Mouse (Mus musculus) lung, postnatal 0 days (tissue): ENCODE measurements around the gene Mcm2. TPM values are rescaled to one million over a fixed set of nuclear protein-coding genes. Genes with fewer than 3 reads are reported as not detected.

Experiments
- ATAC-seq: fragments of 200-750 bp; cut with Nextera tagmentation; 2 replicates; pipeline ENCODE4 v1.8.0; 2017; ENCODE audit warnings: moderate library complexity
- DNase-seq: peaks from one replicate; pipeline ENCODE4 v3.0.0-alpha.2; 2016; ENCODE audit warnings: low spot score
- H3K27ac ChIP-seq: fragments of 300-500 bp; sonication (generic); 2 replicates; pipeline ENCODE4 v1.5.1; 2014; ENCODE audit warnings: antibody characterized with exemption, mild to moderate bottlenecking, low read length, mixed read lengths
- H3K27me3 ChIP-seq: fragments of 300-500 bp; sonication (generic); replicated peaks from 2 replicates; pipeline ENCODE4 v1.6.1; 2014; ENCODE audit warnings: low read length, mixed read lengths; ENCODE audit not compliant: insufficient read depth
- H3K36me3 ChIP-seq: fragments of 300-500 bp; sonication (generic); 2 replicates; pipeline ENCODE4 v1.6.1; 2014; ENCODE audit warnings: low read length, mixed read lengths; ENCODE audit not compliant: insufficient read depth
- H3K4me1 ChIP-seq: fragments of 300-500 bp; sonication (generic); 2 replicates; pipeline ENCODE4 v1.6.1; 2014; ENCODE audit warnings: antibody characterized with exemption, low read depth, low read length, mixed read lengths; ENCODE audit not compliant: insufficient read depth
- H3K4me2 ChIP-seq: fragments of 300-500 bp; sonication (generic); replicated peaks from 2 replicates; pipeline ENCODE4 v1.6.1; 2014; ENCODE audit warnings: low read depth, mild to moderate bottlenecking, low read length, moderate library complexity, mixed read lengths
- H3K4me3 ChIP-seq: fragments of 300-500 bp; sonication (generic); 2 replicates; pipeline ENCODE4 v1.5.1; 2014; ENCODE audit warnings: low read depth, low read length
- H3K9ac ChIP-seq: fragments of 300-500 bp; sonication (generic); replicated peaks from 2 replicates; pipeline ENCODE4 v1.6.1; 2014; ENCODE audit warnings: low read depth, mild to moderate bottlenecking
- H3K9me3 ChIP-seq: fragments of 300-500 bp; sonication (generic); 2 replicates; pipeline ENCODE4 v1.6.1; 2016; ENCODE audit warnings: low read length, mixed read lengths
- CTCF ChIP-seq: IDR thresholded peaks from 2 replicates; pipeline ENCODE4 v1.5.1; 2016; ENCODE audit warnings: antibody characterized with exemption, mild to moderate bottlenecking
- EP300 ChIP-seq: IDR thresholded peaks from 2 replicates; pipeline ENCODE4 v1.6.1; 2016; ENCODE audit warnings: antibody characterized with exemption, mild to moderate bottlenecking, control low read depth
- WGBS: fragments of 180-500 bp; shearing (Covaris S2); extraction: QIAGEN DNeasy Blood & Tissue Kit; methylation state at CpG from one replicate; pipeline ENCODE4 v1.1.7; 2014; 5-methylcytosine and 5-hydroxymethylcytosine counted together
- polyA plus RNA-seq: library from polyadenylated mRNA; unstranded; fragments of >200 nt; fragmentation: Nextera tagmentation; extraction: Ambion mirVana; gene quantifications from 2 replicates; pipeline ENCODE4 v1.2.1, GENCODE M21; 2015

Gene Mcm2
- polyA plus RNA-seq, 1 experiment from 2014 or later: 14.5 TPM

DNA sequence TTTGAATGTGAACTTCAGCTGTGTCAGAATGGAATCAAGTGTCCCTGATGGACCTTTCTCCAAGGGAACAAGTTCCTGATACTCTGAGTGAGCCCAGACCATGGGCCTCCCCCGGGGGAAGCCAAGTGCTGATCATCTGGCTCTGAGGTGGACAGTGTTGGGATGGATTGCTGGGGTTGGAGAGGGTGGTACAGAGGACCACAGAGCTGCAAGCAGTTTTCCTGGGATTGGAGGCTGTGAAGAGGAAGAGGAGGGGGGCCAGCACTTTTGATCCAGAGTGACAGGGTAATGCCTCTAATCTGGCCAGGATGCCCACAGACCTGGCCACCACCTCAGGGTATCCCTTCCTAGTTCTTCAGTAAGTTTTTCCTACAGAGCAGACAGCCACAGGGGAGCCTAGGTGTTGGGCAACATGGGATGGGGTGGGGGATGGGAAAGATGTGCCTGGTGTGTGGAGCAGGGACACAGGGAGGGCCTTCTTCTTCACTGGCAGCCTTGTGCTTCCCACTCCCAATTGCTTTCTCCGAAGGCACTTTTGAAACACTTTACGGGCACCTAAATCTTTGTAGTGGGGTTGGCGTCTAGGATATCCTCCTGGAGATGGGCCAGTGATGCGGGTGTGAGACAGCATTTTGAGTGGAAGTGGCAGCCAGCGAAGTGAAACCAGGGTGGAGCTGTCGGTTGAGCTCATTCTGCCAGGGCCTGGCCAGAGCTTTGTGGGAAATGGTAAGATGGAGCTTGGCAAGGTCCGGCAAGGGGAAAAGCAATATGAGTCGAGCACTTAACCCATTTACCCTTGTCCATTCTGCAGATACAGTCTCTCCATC is 41.7 kb upstream of the Mcm2 start:
- Histone ChIP-seq H3K4me1 (peaks cover 5% of the 10 kb centered on the region; the same call in 1 of the 2 replicates), H3K4me2 (no peak overlapping the region), H3K9ac (no peak overlapping the region), H3K27me3 (no peaks in the 10 kb centered on the region), H3K27ac (no peak overlapping the region), H3K36me3 (no peaks in the 10 kb centered on the region), H3K4me3 (no peak overlapping the region), H3K9me3 (no peaks in the 10 kb centered on the region)
- 70% methylated on average over 9 of the region's 9 CpGs for WGBS
- DNase-seq (no peak), ATAC-seq (no peak)
- no peak for TF ChIP-seq EP300
- TF ChIP-seq CTCF: no peak

DNA sequence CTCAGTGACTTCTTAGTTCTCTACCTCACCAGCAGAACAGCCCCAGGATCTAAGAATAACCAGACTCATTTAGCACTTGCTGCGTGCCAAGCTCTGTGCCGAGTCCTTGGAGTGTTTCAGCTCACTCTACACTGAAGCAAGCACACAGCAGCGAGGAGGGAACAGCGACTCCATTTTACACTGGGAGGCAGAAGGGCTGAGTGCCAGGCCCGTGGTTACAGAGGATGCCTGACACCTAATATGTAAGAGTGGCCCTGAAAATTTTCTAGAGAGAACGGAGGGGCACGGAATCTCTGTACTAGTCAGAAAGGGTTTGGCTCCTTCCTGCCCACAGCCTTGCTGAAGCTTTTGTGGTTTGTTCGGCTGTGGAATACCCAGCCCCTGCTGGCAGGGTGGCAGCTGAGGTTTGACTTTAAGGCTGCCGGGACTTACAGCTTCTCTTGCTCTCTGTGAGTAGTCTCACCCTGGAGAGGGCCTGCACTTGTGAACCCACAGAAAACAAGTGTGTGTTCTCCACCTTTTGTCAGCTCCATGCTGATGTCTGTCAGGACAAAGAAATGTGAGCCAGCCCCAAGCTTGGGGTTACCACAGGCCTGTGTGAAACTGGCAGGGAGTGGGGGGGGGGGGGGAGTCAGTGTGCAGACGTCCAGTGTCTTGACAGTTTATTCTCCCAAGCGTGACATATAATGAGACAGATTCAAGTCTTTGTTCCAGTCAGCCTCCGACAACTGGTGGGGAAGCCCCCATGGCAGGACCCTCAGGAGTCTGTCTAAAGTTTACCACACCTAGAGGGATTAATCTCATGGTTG is 40.9 kb upstream of the Mcm2 start:
- 37% methylated on average over 12 of the region's 12 CpGs for WGBS
- no peak overlapping the region for H3K27ac ChIP-seq
- no peak overlapping the region for H3K9ac ChIP-seq
- ATAC-seq (no peak), DNase-seq (no peak)
- H3K4me3 ChIP-seq: no peak overlapping the region
- TF ChIP-seq CTCF (no peak), EP300 (no peak)
- no peaks in the 10 kb centered on the region for H3K36me3 ChIP-seq
- H3K27me3 ChIP-seq: no peaks in the 10 kb centered on the region
- H3K9me3 ChIP-seq: no peaks in the 10 kb centered on the region
- no peak overlapping the region for H3K4me2 ChIP-seq
- peaks cover 10% of the 10 kb centered on the region for H3K4me1 ChIP-seq

DNA sequence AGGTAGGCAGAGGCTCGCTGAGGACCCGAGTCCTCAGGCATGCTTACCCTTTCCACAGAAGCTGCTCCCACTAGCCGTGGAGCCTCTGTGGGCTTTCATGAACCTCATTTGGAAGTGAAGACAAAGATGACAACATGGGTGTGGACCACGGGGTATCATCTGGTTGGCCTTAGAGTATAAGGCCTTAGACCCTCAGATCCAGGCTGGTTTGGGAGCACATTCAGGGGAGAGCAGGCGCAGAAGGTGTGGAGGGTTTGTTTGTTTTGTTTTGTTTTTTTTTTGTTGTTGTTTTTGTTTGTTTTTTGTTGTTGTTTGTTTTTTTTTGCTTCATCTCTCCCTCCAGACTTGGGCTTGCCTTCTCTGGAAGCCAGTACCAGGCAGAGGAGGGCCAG is 40.1 kb upstream of the Mcm2 start:
- Histone ChIP-seq H3K36me3 (no peaks in the 10 kb centered on the region), H3K9ac (no peak overlapping the region), H3K4me2 (no peak overlapping the region), H3K9me3 (no peaks in the 10 kb centered on the region), H3K27me3 (no peaks in the 10 kb centered on the region), H3K4me3 (no peak overlapping the region), H3K27ac (no peak overlapping the region), H3K4me1 (peaks cover 10% of the 10 kb centered on the region)
- DNase-seq: no peak
- TF ChIP-seq CTCF (no peak), EP300 (no peak)
- WGBS: 73% methylated on average over 5 of the region's 5 CpGs
- no peak for ATAC-seq

DNA sequence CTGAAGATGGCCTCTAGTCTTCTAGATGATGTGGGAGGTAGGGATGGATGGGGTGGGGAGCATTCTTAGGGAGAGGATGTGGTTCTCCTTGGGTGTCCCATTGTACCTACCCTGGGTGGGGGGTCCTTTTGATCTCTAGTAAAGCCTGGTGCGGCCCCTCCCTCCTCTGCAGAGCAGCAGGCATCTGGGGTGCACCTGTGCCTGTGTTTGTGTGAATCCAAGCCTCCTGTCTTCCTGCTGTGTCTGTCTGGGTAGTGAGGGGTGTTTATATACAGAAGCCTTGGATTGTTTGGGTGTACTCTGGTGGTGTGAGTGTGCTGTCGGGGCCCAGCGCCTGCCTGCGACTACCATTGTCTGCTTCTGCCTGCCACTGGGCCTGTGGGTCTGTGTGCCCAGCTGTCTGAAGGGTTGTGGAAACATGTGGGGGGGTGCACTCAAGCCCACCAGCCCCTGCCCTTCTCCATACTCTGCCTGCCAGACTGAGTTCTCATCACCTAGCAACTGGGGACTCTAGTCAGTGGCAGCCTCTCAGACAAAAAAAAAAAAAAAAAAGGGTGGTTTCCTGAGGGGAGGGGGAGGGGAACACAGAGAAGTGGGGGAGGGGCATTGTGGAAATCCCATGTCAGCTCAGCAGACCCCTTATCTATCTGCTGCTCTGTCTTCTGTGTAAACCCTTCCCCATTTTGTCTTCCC is 39.5 kb upstream of the Mcm2 start:
- Histone ChIP-seq H3K27me3 (no peaks in the 10 kb centered on the region), H3K36me3 (no peaks in the 10 kb centered on the region), H3K4me2 (no peak overlapping the region), H3K4me3 (no peak overlapping the region), H3K9ac (no peak overlapping the region), H3K27ac (no peak overlapping the region), H3K9me3 (no peaks in the 10 kb centered on the region), H3K4me1 (peaks cover 10% of the 10 kb centered on the region)
- ATAC-seq (no peak), DNase-seq (no peak)
- TF ChIP-seq EP300 (no peak), CTCF (no peak)
- 43% methylated on average over 4 of the region's 4 CpGs for WGBS

- Histone ChIP-seq H3K9me3 (no peaks in the 10 kb centered on the region), H3K27ac (no peak overlapping the region), H3K4me3 (no peak overlapping the region), H3K4me1 (peaks cover 10% of the 10 kb centered on the region), H3K9ac (no peak overlapping the region), H3K4me2 (no peak overlapping the region), H3K36me3 (no peaks in the 10 kb centered on the region), H3K27me3 (no peaks in the 10 kb centered on the region)
- TF ChIP-seq EP300: no peak
- TF ChIP-seq CTCF: no peak
- WGBS: 60% methylated on average over 4 of the region's 4 CpGs
- ATAC-seq (no peak), DNase-seq (no peak)
Observed at GRCm38 (mm10) chr6:88937214-88937549, 38.6 kb upstream of the Mcm2 start.
